Mouse (Mus musculus): ENCODE data around the gene Ncapd3. TPM values are rescaled to one million over a fixed set of nuclear protein-coding genes. Genes with fewer than 3 reads are reported as not detected.

The Ncapd3 gene
- polyA plus RNA-seq, 1 experiment from 2014 or later = 8.5 TPM

- Histone ChIP-seq H3K36me3 (ENCODE audit: inconsistent target) (no peaks in the 10 kb centered on the region), H3K4me3 (ENCODE audit: inconsistent target) (no peak overlapping the region), H3K79me2 (ENCODE audit: inconsistent target) (no peaks in the 10 kb centered on the region), H3K27ac (no peak overlapping the region)
- 100% methylated on average over 1 of the region's 2 CpGs for WGBS (ENCODE audit: missing documents)
These were observed 94.0 kb downstream of the Ncapd3 start for GRCm38 (mm10) chr9:27123947-27124346.

- H3K4me3 ChIP-seq (ENCODE audit: inconsistent target) = no peak overlapping the region
- H3K36me3 ChIP-seq (ENCODE audit: inconsistent target) = no peaks in the 10 kb centered on the region
- WGBS (ENCODE audit: missing documents) = 8% methylated on average over 6 of the region's 6 CpGs
- H3K27ac ChIP-seq = no peak overlapping the region
- no peaks in the 10 kb centered on the region for H3K79me2 ChIP-seq (ENCODE audit: inconsistent target)
These were observed 95.5 kb downstream of the Ncapd3 start for GRCm38 (mm10) chr9:27125450-27125849.

GRCm38 (mm10) chr9:27126543-27126942 lies 96.6 kb downstream of the Ncapd3 start:
- H3K4me3 ChIP-seq (ENCODE audit: inconsistent target) = no peak overlapping the region
- 96% methylated on average over 6 of the region's 6 CpGs for WGBS (ENCODE audit: missing documents)
- H3K79me2 ChIP-seq (ENCODE audit: inconsistent target) = no peaks in the 10 kb centered on the region
- H3K36me3 ChIP-seq (ENCODE audit: inconsistent target) = no peaks in the 10 kb centered on the region
- no peak overlapping the region for H3K27ac ChIP-seq

- Histone ChIP-seq H3K4me3 (ENCODE audit: inconsistent target) (no peak overlapping the region), H3K27ac (no peak overlapping the region), H3K36me3 (ENCODE audit: inconsistent target) (no peaks in the 10 kb centered on the region), H3K79me2 (ENCODE audit: inconsistent target) (no peaks in the 10 kb centered on the region)
- 51% methylated on average over 4 of the region's 4 CpGs for WGBS (ENCODE audit: missing documents)
These were observed 98.7 kb downstream of the Ncapd3 start for GRCm38 (mm10) chr9:27128629-27129028.

GRCm38 (mm10) chr9:27134410-27134809 lies 104.4 kb downstream of the Ncapd3 start:
- no peaks in the 10 kb centered on the region for H3K79me2 ChIP-seq (ENCODE audit: inconsistent target)
- no peak overlapping the region for H3K27ac ChIP-seq
- WGBS (ENCODE audit: missing documents) = 27% methylated on average over 1 of the region's 1 CpGs
- no peaks in the 10 kb centered on the region for H3K36me3 ChIP-seq (ENCODE audit: inconsistent target)
- no peak overlapping the region for H3K4me3 ChIP-seq (ENCODE audit: inconsistent target)

GRCm38 (mm10) chr9:27135372-27135771 lies 105.4 kb downstream of the Ncapd3 start:
- 90% methylated on average over 7 of the region's 7 CpGs for WGBS (ENCODE audit: missing documents)
- H3K79me2 ChIP-seq (ENCODE audit: inconsistent target) = no peaks in the 10 kb centered on the region

DNA sequence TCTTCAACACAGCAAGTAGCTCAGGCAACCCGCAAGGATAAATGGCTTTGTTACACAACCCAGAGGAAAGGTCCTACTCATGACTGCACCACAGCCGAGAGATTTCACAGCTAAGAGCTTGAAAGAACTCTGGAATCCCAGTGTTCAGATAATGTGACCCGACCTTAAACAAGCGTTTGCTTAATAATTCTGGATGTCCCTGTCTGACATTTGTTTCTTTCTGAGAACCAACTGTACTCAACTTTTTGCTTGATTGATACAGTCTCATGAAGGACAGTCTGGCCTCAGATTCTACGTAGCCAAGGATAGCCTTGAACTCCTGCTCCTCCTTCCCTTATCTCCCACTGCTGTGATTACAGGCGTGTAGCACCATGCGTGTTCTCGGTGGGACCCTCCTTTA lies 106.7 kb downstream of the Ncapd3 start:
- no peak overlapping the region for H3K27ac ChIP-seq
- H3K36me3 ChIP-seq (ENCODE audit: inconsistent target) = no peaks in the 10 kb centered on the region
- no peaks in the 10 kb centered on the region for H3K79me2 ChIP-seq (ENCODE audit: inconsistent target)
- 91% methylated on average over 8 of the region's 8 CpGs for WGBS (ENCODE audit: missing documents)
- no peak overlapping the region for H3K4me3 ChIP-seq (ENCODE audit: inconsistent target)

More at GRCm38 (mm10) chr9:27135372-27135771, 105.4 kb downstream of the Ncapd3 start:
- Histone ChIP-seq H3K36me3 (ENCODE audit: inconsistent target) (no peaks in the 10 kb centered on the region), H3K27ac (no peak overlapping the region), H3K4me3 (ENCODE audit: inconsistent target) (no peak overlapping the region)

- Histone ChIP-seq H3K27ac (no peak overlapping the region), H3K79me2 (ENCODE audit: inconsistent target) (no peaks in the 10 kb centered on the region)
- 96% methylated on average over 10 of the region's 10 CpGs for WGBS (ENCODE audit: missing documents)
These were observed 110.6 kb downstream of the Ncapd3 start for GRCm38 (mm10) chr9:27140432-27141065.

DNA sequence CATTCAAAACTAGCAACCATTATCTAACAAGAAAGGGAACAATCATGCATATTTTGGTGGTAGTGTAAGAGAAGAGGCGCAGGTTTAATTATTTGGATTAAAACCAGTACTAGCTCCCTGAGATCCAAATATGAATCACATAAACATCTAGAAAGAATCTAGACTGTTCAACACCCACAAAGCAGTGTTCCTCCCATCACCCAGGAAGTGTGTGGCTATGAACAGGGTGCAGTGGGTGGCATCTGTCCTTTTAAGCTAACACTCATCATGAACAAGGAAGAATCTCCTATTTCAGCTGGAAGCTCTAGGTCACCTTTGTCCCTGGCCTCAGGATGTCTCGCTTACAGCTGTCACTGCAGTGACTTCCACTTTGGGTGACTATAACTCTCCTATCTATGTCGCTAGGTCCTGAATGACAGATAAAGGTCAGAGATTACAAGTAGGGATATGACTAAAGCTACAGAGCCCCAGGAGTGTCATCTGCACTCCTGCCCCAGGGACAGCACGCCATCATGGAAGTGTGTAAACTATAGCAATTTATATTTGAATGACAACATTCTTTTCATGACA lies 114.4 kb downstream of the Ncapd3 start:
- H3K27ac ChIP-seq = no peak overlapping the region
- H3K79me2 ChIP-seq (ENCODE audit: inconsistent target) = no peaks in the 10 kb centered on the region
- H3K4me3 ChIP-seq (ENCODE audit: inconsistent target) = no peak overlapping the region
- H3K36me3 ChIP-seq (ENCODE audit: inconsistent target) = no peaks in the 10 kb centered on the region
- 89% methylated on average over 4 of the region's 4 CpGs for WGBS (ENCODE audit: missing documents)

More at GRCm38 (mm10) chr9:27140432-27141065, 110.6 kb downstream of the Ncapd3 start:
- Histone ChIP-seq H3K36me3 (ENCODE audit: inconsistent target) (no peaks in the 10 kb centered on the region), H3K4me3 (ENCODE audit: inconsistent target) (no peak overlapping the region)

Other genes starting within 250 kb of the Ncapd3 start
- gene Glb1l2, start 223.7 kb upstream of the Ncapd3 start, polyA plus RNA-seq (2018) = not detected in 3 replicates
- gene Glb1l3, start 169.3 kb upstream of the Ncapd3 start, polyA plus RNA-seq (2018) = not detected in 3 replicates
- gene Gm1110, start 107.1 kb upstream of the Ncapd3 start, polyA plus RNA-seq (2018) = not detected in 3 replicates
- gene Acad8, start 30.6 kb upstream of the Ncapd3 start, polyA plus RNA-seq (2018) = 11.5 to 22.4 TPM (median 17.3 TPM) in 3 replicates
- gene Thyn1, start 30.5 kb upstream of the Ncapd3 start, polyA plus RNA-seq (2018) = 45.0 to 95.8 TPM (median 60.2 TPM) in 3 replicates
- 30.1 to 35.5 TPM (median 31.6 TPM) in 3 replicates for gene Vps26b, start 110 bp upstream of the Ncapd3 start, polyA plus RNA-seq (2018)
- gene Jam3, start 125.2 kb downstream of the Ncapd3 start, polyA plus RNA-seq (2018) = not detected in 3 replicates